ENCODE assay signal across 8 mouse cellular contexts in the genomic region with DNA sequence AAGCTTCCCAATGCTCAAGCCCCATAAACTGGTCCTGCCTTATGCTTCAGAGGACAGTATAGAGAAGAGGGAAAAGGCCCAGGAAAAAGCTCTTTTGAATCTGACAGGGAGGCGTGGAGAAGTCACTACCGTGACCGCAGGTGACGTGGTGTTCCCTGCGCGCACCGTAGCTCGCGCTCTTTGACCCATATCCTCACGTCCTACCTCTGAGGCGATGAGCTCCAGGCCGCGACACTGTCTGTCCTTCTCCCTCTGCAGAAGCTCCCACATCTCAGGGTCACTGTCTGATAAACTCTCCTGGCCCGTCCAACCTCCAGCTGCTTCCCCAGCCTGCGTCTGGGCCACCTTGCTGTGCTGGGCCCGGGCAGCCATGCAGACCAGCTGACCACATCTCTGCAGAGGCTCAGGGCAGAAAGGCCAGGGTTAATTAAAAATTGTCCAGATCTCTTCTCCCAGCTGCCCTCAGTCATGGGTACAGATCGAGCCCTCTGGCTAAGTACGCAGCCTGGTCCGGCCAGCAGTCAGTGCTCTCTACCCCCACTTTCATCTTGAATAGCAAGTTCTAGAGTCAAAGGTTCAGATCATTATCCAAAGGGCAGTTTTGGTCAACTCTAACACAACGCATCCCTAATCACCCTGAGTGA. TPM values are rescaled to one million over a fixed set of nuclear protein-coding genes. Genes with fewer than 3 reads are reported as not detected.
A peak's percentile ranks its signal among the peaks of the same experiment; 100 is the strongest.
DNase-seq lines count a peak whose midpoint lies in the region; ATAC-seq and TF ChIP-seq lines count a peak whose summit lies in the region.
"Had no signal": no experiment of that assay in that cellular context is flagged by ENCODE, and none has a peak within 500 bp of the region (broad histone marks: within the 10 kb centered on the region; RNA-seq: fewer than 3 reads in every experiment).

No protein-coding gene starts in this region.

- peak overlapping the region; percentile 95 for H3K4me3 ChIP-seq in C2C12 (ENCODE audit: insufficient read depth, poor library complexity, severe bottlenecking)
- H3K4me3 ChIP-seq in CH12.LX (replicated peaks in 1 of 3; ENCODE audit: low read depth in 2 of 3, low read length in 2 of 3, poor library complexity in 1 of 3): peak overlapping the region; percentile 73 to 93 (median 85)
- H3K4me3 ChIP-seq in hindbrain, embryonic 13.5 days: 0 out of 2 replicates have a peak overlapping the region, but pooled peaks have one; percentile 0
- peak overlapping the region; percentile 70 for H3K4me3 ChIP-seq in liver, embryonic 12.5 days

- peaks cover 12% of the 10 kb centered on the region for H3K27me3 ChIP-seq in C2C12 (ENCODE audit: control insufficient read depth, insufficient read depth, insufficient read length)
- peaks cover 16% of the 10 kb centered on the region for H3K27me3 ChIP-seq in CH12.LX (replicated peaks)
- peaks cover 52% of the 10 kb centered on the region for H3K27me3 ChIP-seq in hindbrain, embryonic 13.5 days
- H3K27me3 ChIP-seq in liver, embryonic 12.5 days (replicated peaks): peaks cover 52% of the 10 kb centered on the region

- H3K9ac ChIP-seq in CH12.LX (ENCODE audit: insufficient read depth, low read depth): peak overlapping the region; percentile 92
- peak overlapping the region; percentile 35; the same call in 1 of the 2 replicates for H3K9ac ChIP-seq in hindbrain, embryonic 13.5 days
- peak overlapping the region; percentile 82 for H3K9ac ChIP-seq in liver, embryonic 12.5 days

- H3ac ChIP-seq in C2C12 (ENCODE audit: control insufficient read depth, insufficient read length, low read depth): peak overlapping the region; percentile 68

- intact Hi-C loops in left cerebral cortex, postnatal 25 days (cut with DNase I): no loop called here
- intact Hi-C loops in left cerebral cortex, postnatal 36 days (cut with DNase I): no loop called here

- in situ Hi-C loops in CH12.LX (cut with MboI; ENCODE audit: low pct_ligation_motif_present, low pct_unique_long_range_greater_than_20kb, low sequenced_read_pairs): no loop called here

- TF ChIP-seq POLR2A in CH12.LX (IDR thresholded peaks at IDR 0.05; ENCODE audit: low read depth, low read length): no peak

- DNase-seq in CH12.LX (ENCODE audit: extremely low read depth): peak; percentile 54
- DNase-seq in left cerebral cortex, postnatal 25 days (ENCODE audit: low spot score in 2 of 2): no peak
- no peak for DNase-seq in left cerebral cortex, postnatal 36 days (ENCODE audit: low spot score in 2 of 2)
- no peak for DNase-seq in gastrocnemius, adult 18-20 months (ENCODE audit: low spot score)
- DNase-seq: adrenal gland, postnatal 36 days had no signal

- TF ChIP-seq EP300 in CH12.LX (IDR thresholded peaks at IDR 0.05; ENCODE audit: low read length): no peak

- peaks cover 39% of the 10 kb centered on the region for H3K36me3 ChIP-seq in C2C12 (ENCODE audit: control insufficient read depth, insufficient read depth)
- H3K36me3 ChIP-seq in CH12.LX (replicated peaks in 1 of 2; ENCODE audit: control insufficient read depth in 1 of 2, insufficient read depth in 1 of 2, low read length in 1 of 2): peaks cover 37 to 52% of the 10 kb centered on the region in 2 experiments
- peaks cover 24% of the 10 kb centered on the region for H3K36me3 ChIP-seq in hindbrain, embryonic 13.5 days
- H3K36me3 ChIP-seq in liver, embryonic 12.5 days: peaks cover 42% of the 10 kb centered on the region

- H3K4me1 ChIP-seq in CH12.LX (ENCODE audit: control insufficient read depth in 1 of 2, insufficient read depth in 2 of 2): peaks cover 15 to 47% of the 10 kb centered on the region in 2 experiments
- peaks cover 73% of the 10 kb centered on the region for H3K4me1 ChIP-seq in hindbrain, embryonic 13.5 days (replicated peaks)
- peaks cover 70% of the 10 kb centered on the region for H3K4me1 ChIP-seq in liver, embryonic 12.5 days

- TF ChIP-seq CTCF in C2C12 (IDR thresholded peaks at IDR 0.05; ENCODE audit: control insufficient read depth, insufficient read depth, insufficient read length) (no peak), CH12.LX (conservative IDR thresholded peaks at IDR 0.05 in 1 of 2, IDR thresholded peaks at IDR 0.05 in 1 of 2; ENCODE audit: low read depth in 2 of 2, low read length in 2 of 2) (no peak)

- WGBS in hindbrain, embryonic 13.5 days: 77% methylated on average over 20 of the region's 20 CpGs
- WGBS in liver, embryonic 12.5 days (ENCODE audit: insufficient replicate concordance): 65% methylated on average over 20 of the region's 20 CpGs

- no peak for TF ChIP-seq RAD21 in CH12.LX (IDR thresholded peaks at IDR 0.05; ENCODE audit: low read depth, low read length)

- peak overlapping the region; percentile 78 for H3K27ac ChIP-seq in CH12.LX (ENCODE audit: insufficient read depth, low read depth)
- H3K27ac ChIP-seq in hindbrain, embryonic 13.5 days: no peak overlapping the region
- peak overlapping the region; percentile 85 for H3K27ac ChIP-seq in liver, embryonic 12.5 days

- H3K4me2 ChIP-seq in CH12.LX (ENCODE audit: insufficient read depth, low read depth, poor library complexity, severe bottlenecking): peak overlapping the region; percentile 42
- H3K4me2 ChIP-seq in hindbrain, embryonic 13.5 days: peak overlapping the region; percentile 76
- peak overlapping the region; percentile 89 for H3K4me2 ChIP-seq in liver, embryonic 12.5 days

- H3K79me3 ChIP-seq in C2C12 (ENCODE audit: low read depth): peaks cover 23% of the 10 kb centered on the region

- dilution Hi-C loops in CH12.LX (cut with MboI; ENCODE audit: extremely low pct_ligation_motif_present, extremely low pct_unique_long_range_greater_than_20kb, low sequenced_read_pairs): no loop called here

- ATAC-seq in hindbrain, embryonic 13.5 days (ENCODE audit: low FRiP score): no peak
- ATAC-seq in liver, embryonic 12.5 days: 0 out of 2 replicates have a peak, but pooled peaks have one; percentile 1

- no peaks in the 10 kb centered on the region for H3K9me3 ChIP-seq in CH12.LX (replicated peaks; ENCODE audit: low read length)
- no peaks in the 10 kb centered on the region for H3K9me3 ChIP-seq in hindbrain, embryonic 13.5 days
- no peaks in the 10 kb centered on the region for H3K9me3 ChIP-seq in liver, embryonic 12.5 days (replicated peaks)

- H3K79me2 ChIP-seq in C2C12 (ENCODE audit: control insufficient read depth, insufficient read depth) (peaks cover 32% of the 10 kb centered on the region), CH12.LX (replicated peaks; ENCODE audit: control insufficient read depth, extremely low read depth, insufficient read depth, poor library complexity, severe bottlenecking) (peaks cover 28% of the 10 kb centered on the region)

TF ChIP-seq in C2C12, 6 proteins besides CTCF, POLR2A, EP300 and RAD21 (continues in another document):
- TF ChIP-seq FOSL1 (IDR thresholded peaks at IDR 0.05; ENCODE audit: insufficient read depth, low read length, poor library complexity, severe bottlenecking) (no peak), MAX (IDR thresholded peaks at IDR 0.05) (no peak), USF1 (IDR thresholded peaks at IDR 0.05; ENCODE audit: low read depth) (no peak), CEBPB (IDR thresholded peaks at IDR 0.05; ENCODE audit: low read depth) (no peak)

TF ChIP-seq in CH12.LX, 34 proteins besides CTCF, POLR2A, EP300 and RAD21 (continues in another document):
- TF ChIP-seq BHLHE40 (IDR thresholded peaks at IDR 0.05; ENCODE audit: low read depth, low read length): peak; percentile 26; the same call in 1 of the 2 replicates
- TF ChIP-seq TBP (conservative IDR thresholded peaks at IDR 0.05; ENCODE audit: low read depth, low read length): 0 out of 2 replicates have a peak, but pooled peaks have one; percentile 16
- no peak for TF ChIP-seq POLR2AphosphoS2 (IDR thresholded peaks at IDR 0.05; ENCODE audit: low read depth, low read length)

RNA-seq across cellular contexts. Expression of gene Shmt2, which starts 1.4 kb away (rescaled TPM):
- polyA plus RNA-seq in C2C12 (2012; fragmentation: generic; extraction: Trizol) (340 TPM), CH12.LX (2012; ENCODE audit: insufficient read length, low read depth) (315 and 353 TPM in 2 replicates)
- total RNA-seq in CH12.LX (2012; rRNA removed) (252 and 317 TPM in 2 replicates), CH12.LX (2014; rRNA removed) (267 and 273 TPM in 2 replicates)
- 52.7 and 57.5 TPM in 2 replicates for polyA plus RNA-seq in hindbrain, embryonic 13.5 days (2015; fragmentation: Nextera tagmentation; extraction: Ambion mirVana)
- polyA plus RNA-seq in liver, embryonic 12.5 days (2016; fragmentation: Nextera tagmentation; extraction: Ambion mirVana): 181 and 185 TPM in 2 replicates
- 10 to 100 TPM; 25.7 to 29.9 TPM for total RNA-seq in left cerebral cortex, postnatal 25 days (2021)
- 10 to 100 TPM; 22.8 to 29.9 TPM for total RNA-seq in left cerebral cortex, postnatal 36 days (2021)
- total RNA-seq in gastrocnemius, adult 18-20 months (2021): 10 to 100 TPM; 25.8 to 25.9 TPM

RNA-seq across cellular contexts. Expression of gene Ndufa4l2, which starts 6.1 kb away (rescaled TPM):
- polyA plus RNA-seq in C2C12 (2012; fragmentation: generic; extraction: Trizol): 0.42 TPM
- 0.47 and 0.80 TPM in 2 replicates for total RNA-seq in CH12.LX (2012; rRNA removed)
- total RNA-seq in CH12.LX (2014; rRNA removed): not detected in 2 replicates
- polyA plus RNA-seq in CH12.LX (2012; ENCODE audit: insufficient read length, low read depth): not detected in 2 replicates
- polyA plus RNA-seq in hindbrain, embryonic 13.5 days (2015; fragmentation: Nextera tagmentation; extraction: Ambion mirVana): 13.4 and 15.5 TPM in 2 replicates
- polyA plus RNA-seq in liver, embryonic 12.5 days (2016; fragmentation: Nextera tagmentation; extraction: Ambion mirVana): 12.9 and 14.8 TPM in 2 replicates
- total RNA-seq in left cerebral cortex, postnatal 25 days (2021): 1 to 10 TPM; 2.9 to 6.7 TPM
- total RNA-seq in left cerebral cortex, postnatal 36 days (2021): 1 to 10 TPM; 2.1 to 4.9 TPM
- 10 to 100 TPM; 10.1 to 13.7 TPM for total RNA-seq in gastrocnemius, adult 18-20 months (2021)

RNA-seq across cellular contexts. Expression of gene Nxph4, which starts 13.5 kb away (rescaled TPM):
- polyA plus RNA-seq in C2C12 (2012; fragmentation: generic; extraction: Trizol) (1.2 TPM), CH12.LX (2012; ENCODE audit: insufficient read length, low read depth) (0.14 and 0.15 TPM in 2 replicates)
- total RNA-seq in CH12.LX (2012; rRNA removed) (0.13 TPM in 1 of 2 replicates, not detected in the other), CH12.LX (2014; rRNA removed) (not detected in 2 replicates)
- polyA plus RNA-seq in hindbrain, embryonic 13.5 days (2015; fragmentation: Nextera tagmentation; extraction: Ambion mirVana): 139 and 176 TPM in 2 replicates
- polyA plus RNA-seq in liver, embryonic 12.5 days (2016; fragmentation: Nextera tagmentation; extraction: Ambion mirVana): 0.10 and 0.23 TPM in 2 replicates
- total RNA-seq in left cerebral cortex, postnatal 25 days (2021): 1 to 10 TPM; 5.5 to 6.9 TPM
- 1 to 10 TPM; 6.0 to 7.6 TPM for total RNA-seq in left cerebral cortex, postnatal 36 days (2021)
- total RNA-seq in gastrocnemius, adult 18-20 months (2021): under 1 TPM; 0.14 to 0.36 TPM

RNA-seq across cellular contexts. Expression of gene Stac3, which starts 19.4 kb away (rescaled TPM):
- polyA plus RNA-seq in C2C12 (2012; fragmentation: generic; extraction: Trizol) (9.7 TPM), CH12.LX (2012; ENCODE audit: insufficient read length, low read depth) (0.79 and 0.93 TPM in 2 replicates)
- total RNA-seq in CH12.LX (2012; rRNA removed) (0.08 and 0.42 TPM in 2 replicates), CH12.LX (2014; rRNA removed) (0.50 TPM in 1 of 2 replicates, not detected in the other)
- 2.5 TPM in 2 replicates for polyA plus RNA-seq in hindbrain, embryonic 13.5 days (2015; fragmentation: Nextera tagmentation; extraction: Ambion mirVana)
- 0.24 and 0.45 TPM in 2 replicates for polyA plus RNA-seq in liver, embryonic 12.5 days (2016; fragmentation: Nextera tagmentation; extraction: Ambion mirVana)
- total RNA-seq in left cerebral cortex, postnatal 25 days (2021): 1 to 10 TPM; 4.3 to 5.6 TPM
- 1 to 10 TPM; 1.7 to 2.9 TPM for total RNA-seq in left cerebral cortex, postnatal 36 days (2021)
- 100 to 1,000 TPM; 381 to 402 TPM for total RNA-seq in gastrocnemius, adult 18-20 months (2021)

Comparison
In these comparisons a context has a peak if more than half of its experiments do, and no peak if none do; other contexts are left out.
1. H3K4me3 ChIP-seq: peak in every context shown above with its lines; median percentile 95 in C2C12; 85 in CH12.LX; 70 in liver, embryonic 12.5 days; 0 in hindbrain, embryonic 13.5 days.
2. H3K9ac ChIP-seq: peak in every context shown above with its lines; median percentile 92 in CH12.LX; 82 in liver, embryonic 12.5 days; 35 in hindbrain, embryonic 13.5 days.
3. RNA of gene Shmt2, which starts 1.4 kb away (total RNA-seq): 252 to 317 TPM in CH12.LX; 22.8 to 29.9 TPM in left cerebral cortex, postnatal 36 days, 25.7 to 29.9 TPM in left cerebral cortex, postnatal 25 days and 25.8 to 25.9 TPM in gastrocnemius, adult 18-20 months; every median in the first group is over 4 times any median in the second.
4. RNA of gene Nxph4, which starts 13.5 kb away (total RNA-seq): 6.0 to 7.6 TPM in left cerebral cortex, postnatal 36 days and 5.5 to 6.9 TPM in left cerebral cortex, postnatal 25 days; 0.14 to 0.36 TPM in gastrocnemius, adult 18-20 months and 0.13 TPM in CH12.LX; every median in the first group is over 4 times any median in the second.
5. Peak in every context shown above with its lines, with median percentiles within 50 percentile points of each other: H3K4me2 ChIP-seq.